Mouse (Mus musculus) E14TG2a.4 (cell line): ENCODE results near the gene Noto.

ENCODE experiments used
- CTCF ChIP-seq: conservative IDR thresholded peaks from 2 replicates; pipeline ENCODE4 v1.5.1; 2014; ENCODE audit warnings: low read length
- POU5F1 ChIP-seq: IDR thresholded peaks from 2 replicates; pipeline ENCODE4 v1.6.1; 2014; ENCODE audit warnings: low read length, borderline replicate concordance

DNA sequence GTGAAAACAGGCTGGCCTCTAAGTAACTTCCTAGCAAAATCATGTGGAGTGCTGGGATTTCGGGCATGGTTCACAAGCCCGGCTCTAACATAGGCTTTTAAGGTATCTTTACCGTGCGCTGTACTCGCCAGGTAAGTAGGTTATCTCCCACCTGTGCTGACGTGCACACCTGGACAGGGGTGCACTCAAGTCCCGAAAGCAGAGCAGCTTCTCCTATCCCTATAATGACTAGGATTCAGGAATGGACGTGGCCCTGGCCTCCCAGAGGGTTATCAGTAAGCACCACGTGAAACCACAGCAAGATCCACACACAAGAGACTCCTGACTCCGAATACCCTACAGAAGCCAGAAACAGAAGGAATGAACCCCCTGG is 42.1 kb upstream of the Noto start:
- TF ChIP-seq CTCF (no peak), POU5F1 (no peak)
